ENCODE assay signal across 22 mouse cellular contexts in the genomic region with DNA sequence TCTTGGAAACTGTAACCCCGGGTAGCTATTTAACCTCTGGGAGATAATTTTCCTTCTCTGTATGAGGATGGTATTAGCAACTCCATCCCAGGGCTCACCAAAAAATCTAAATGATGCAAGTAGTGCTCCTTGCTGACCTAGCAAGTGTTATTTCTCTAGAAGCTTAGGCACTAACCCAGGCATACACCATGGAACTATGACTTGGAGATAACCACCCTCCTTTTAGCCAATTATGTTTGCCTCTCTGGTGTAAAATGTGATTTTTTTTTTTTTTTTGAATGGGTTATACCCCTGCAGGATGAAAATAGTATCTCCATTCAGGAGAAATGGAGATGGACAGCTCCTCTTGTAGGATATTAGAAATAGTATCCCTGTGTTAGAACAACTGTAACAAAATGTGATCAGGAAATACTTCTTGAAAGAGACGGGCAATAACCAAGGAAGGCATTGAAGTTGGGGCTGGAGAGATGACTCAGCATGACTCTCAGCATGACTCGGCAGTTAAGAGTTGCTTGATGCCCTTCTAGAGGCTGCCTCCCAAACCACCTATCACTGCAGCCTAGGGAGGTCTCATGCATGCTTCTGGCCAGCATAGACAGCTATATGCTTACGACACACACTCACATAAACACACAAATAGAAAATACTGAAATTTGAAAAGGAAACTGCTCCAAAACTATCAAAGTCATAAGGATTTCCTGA.
DNase-seq lines count a peak whose midpoint lies in the region; ATAC-seq and TF ChIP-seq lines count a peak whose summit lies in the region.
"Had no signal": no experiment of that assay in that cellular context is flagged by ENCODE, and none has a peak within 500 bp of the region (broad histone marks: within the 10 kb centered on the region; RNA-seq: fewer than 3 reads in every experiment).

No protein-coding gene starts in this region.

- no peak for DNase-seq in heart, postnatal 10 days
- peak; percentile 4 for DNase-seq in R1 (ENCODE audit: low read depth, low spot score)
- DNase-seq in fibroblast of lung, adult 2 months (ENCODE audit: low read depth), result peak; percentile 6
- peak; percentile 29 for DNase-seq in liver, postnatal 0 days
- no peak for DNase-seq in Muller cell, postnatal 12 days (ENCODE audit: inconsistent ontology term)
- no peak for DNase-seq in thymus, postnatal 36 days
- DNase-seq: B cell, adult 2 months; cerebellum, postnatal 14 days; heart, postnatal 14 days; kidney, postnatal 10 days; lung, postnatal 10 days; right cerebral cortex, adult 18-20 months; spleen, adult 18-20 months; thymus, postnatal 25 days had no signal

- no peak for TF ChIP-seq CTCF in liver, postnatal 0 days (IDR thresholded peaks at IDR 0.05; ENCODE audit: low read depth)

- ATAC-seq in heart, embryonic 12.5 days (ENCODE audit: insufficient number of reproducible peaks, low FRiP score), result peak; percentile 86
- ATAC-seq in liver, postnatal 0 days, result peak; percentile 93
- ATAC-seq in midbrain, embryonic 15.5 days (replicated peaks), result no peak
- ATAC-seq: intestine, postnatal 0 days; Patski had no signal

- no peak overlapping the region for H3K9ac ChIP-seq in heart, embryonic 12.5 days
- no peak overlapping the region for H3K9ac ChIP-seq in liver, postnatal 0 days (replicated peaks)
- H3K9ac ChIP-seq in midbrain, embryonic 15.5 days, result no peak overlapping the region
- H3K9ac ChIP-seq: embryonic facial prominence, embryonic 12.5 days; hindbrain, embryonic 14.5 days had no signal

- H3K4me1 ChIP-seq in heart, embryonic 12.5 days (replicated peaks), result no peaks in the 10 kb centered on the region
- no peaks in the 10 kb centered on the region for H3K4me1 ChIP-seq in liver, postnatal 0 days (ENCODE audit: insufficient read depth)
- no peaks in the 10 kb centered on the region for H3K4me1 ChIP-seq in midbrain, embryonic 15.5 days
- H3K4me1 ChIP-seq: embryonic facial prominence, embryonic 12.5 days; midbrain, embryonic 10.5 days had no signal

- no peak overlapping the region for H3K27ac ChIP-seq in heart, embryonic 12.5 days (ENCODE audit: poor library complexity, severe bottlenecking)
- no peak overlapping the region for H3K27ac ChIP-seq in liver, postnatal 0 days (ENCODE audit: low read depth)
- no peak overlapping the region for H3K27ac ChIP-seq in midbrain, embryonic 15.5 days
- H3K27ac ChIP-seq: embryonic facial prominence, embryonic 12.5 days; hindbrain, embryonic 14.5 days; midbrain, embryonic 10.5 days had no signal

- H3K9me3 ChIP-seq in heart, embryonic 12.5 days (replicated peaks), result no peaks in the 10 kb centered on the region
- H3K9me3 ChIP-seq in liver, postnatal 0 days (ENCODE audit: low read length), result no peaks in the 10 kb centered on the region
- no peaks in the 10 kb centered on the region for H3K9me3 ChIP-seq in midbrain, embryonic 15.5 days
- H3K9me3 ChIP-seq: embryonic facial prominence, embryonic 12.5 days; midbrain, embryonic 10.5 days had no signal

- H3K36me3 ChIP-seq in heart, embryonic 12.5 days, result no peaks in the 10 kb centered on the region
- no peaks in the 10 kb centered on the region for H3K36me3 ChIP-seq in liver, postnatal 0 days (replicated peaks; ENCODE audit: insufficient read depth, low read length)
- H3K36me3 ChIP-seq in midbrain, embryonic 15.5 days (replicated peaks), result no peaks in the 10 kb centered on the region
- H3K36me3 ChIP-seq: embryonic facial prominence, embryonic 12.5 days; midbrain, embryonic 10.5 days had no signal

- no peak for TF ChIP-seq EP300 in liver, postnatal 0 days (IDR thresholded peaks at IDR 0.05; ENCODE audit: low read depth)

- H3K27me3 ChIP-seq in heart, embryonic 12.5 days (replicated peaks), result no peaks in the 10 kb centered on the region
- no peaks in the 10 kb centered on the region for H3K27me3 ChIP-seq in liver, postnatal 0 days (ENCODE audit: insufficient read depth, low read length)
- no peaks in the 10 kb centered on the region for H3K27me3 ChIP-seq in midbrain, embryonic 15.5 days (replicated peaks)
- H3K27me3 ChIP-seq: embryonic facial prominence, embryonic 12.5 days had no signal

- no peak overlapping the region for H3K4me3 ChIP-seq in heart, embryonic 12.5 days
- no peak overlapping the region for H3K4me3 ChIP-seq in liver, postnatal 0 days (ENCODE audit: low read depth, low read length)
- no peak overlapping the region for H3K4me3 ChIP-seq in midbrain, embryonic 15.5 days
- H3K4me3 ChIP-seq: embryonic facial prominence, embryonic 12.5 days; midbrain, embryonic 10.5 days; myocyte had no signal

- WGBS in heart, embryonic 12.5 days, result 74% methylated on average over 4 of the region's 4 CpGs
- 60% methylated on average over 4 of the region's 4 CpGs for WGBS in liver, postnatal 0 days (ENCODE audit: insufficient replicate concordance)
- WGBS in midbrain, embryonic 15.5 days, result 90% methylated on average over 4 of the region's 4 CpGs

- intact Hi-C loops in heart, postnatal 10 days (cut with DNase I), result no loop called here

- no peak overlapping the region for H3K4me2 ChIP-seq in heart, embryonic 12.5 days
- no peak overlapping the region for H3K4me2 ChIP-seq in liver, postnatal 0 days (ENCODE audit: low read depth, low read length)
- no peak overlapping the region for H3K4me2 ChIP-seq in midbrain, embryonic 15.5 days
- H3K4me2 ChIP-seq: embryonic facial prominence, embryonic 12.5 days; hindbrain, embryonic 14.5 days had no signal

Comparison
In these comparisons a context has a peak if more than half of its experiments do, and no peak if none do; other contexts are left out.
1. DNase-seq: peak in R1 (single experiment), fibroblast of lung, adult 2 months (single experiment) and liver, postnatal 0 days (single experiment); none in heart, postnatal 10 days (0 of 2), Muller cell, postnatal 12 days (single experiment) and thymus, postnatal 36 days (0 of 2).